Mouse (Mus musculus) CD8-positive naive resting alpha-beta T cell, adult 2 months (primary cell): ENCODE data around the gene Lrp8.

ENCODE experiments used
- DNase-seq, 2 experiments: peaks; one replicate each; pipeline ENCODE4 v3.0.0; 2022; ENCODE audit warnings: low read depth in 2 of 2, low spot score in 2 of 2

Gene Lrp8

DNA sequence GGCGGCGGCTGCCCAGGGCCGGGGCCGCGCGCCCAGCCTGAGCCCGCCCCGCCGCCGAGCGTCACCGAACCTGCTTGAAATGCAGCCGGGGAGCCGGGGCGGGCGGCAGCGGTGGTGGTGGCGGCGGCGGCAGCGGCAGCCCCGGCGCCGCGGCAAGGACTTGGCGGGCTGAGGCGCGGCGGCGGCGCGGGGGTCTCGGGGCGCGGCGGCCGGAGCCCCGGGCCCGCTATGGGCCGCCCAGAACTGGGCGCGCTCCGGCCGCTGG, at the start of gene Lrp8:
TSS of gene Lrp8 (plus strand) at position 77 of the 265 bp plus-strand sequence.
- DNase-seq, result no peak

DNA sequence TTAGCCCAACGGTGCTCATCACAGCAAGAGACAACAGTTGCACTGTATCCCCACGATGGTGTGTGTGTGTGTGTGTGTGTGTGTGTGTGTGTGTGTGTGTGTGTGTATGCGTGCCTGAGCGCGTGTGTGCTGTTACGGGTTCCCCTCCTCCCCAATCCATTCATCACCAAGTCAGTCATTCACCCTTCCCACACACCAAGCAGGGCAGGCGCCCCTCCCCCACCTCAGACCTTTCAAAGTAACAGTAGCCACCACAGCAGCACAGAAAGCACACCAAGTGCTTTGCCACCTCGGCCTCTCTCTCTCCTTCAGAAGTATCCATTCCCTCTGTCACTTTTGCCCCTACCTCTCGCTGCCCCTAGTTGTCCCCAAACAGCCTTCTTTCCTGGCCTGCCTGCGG, 45.8 kb upstream of the Lrp8 start:
- DNase-seq, result no peak

DNA sequence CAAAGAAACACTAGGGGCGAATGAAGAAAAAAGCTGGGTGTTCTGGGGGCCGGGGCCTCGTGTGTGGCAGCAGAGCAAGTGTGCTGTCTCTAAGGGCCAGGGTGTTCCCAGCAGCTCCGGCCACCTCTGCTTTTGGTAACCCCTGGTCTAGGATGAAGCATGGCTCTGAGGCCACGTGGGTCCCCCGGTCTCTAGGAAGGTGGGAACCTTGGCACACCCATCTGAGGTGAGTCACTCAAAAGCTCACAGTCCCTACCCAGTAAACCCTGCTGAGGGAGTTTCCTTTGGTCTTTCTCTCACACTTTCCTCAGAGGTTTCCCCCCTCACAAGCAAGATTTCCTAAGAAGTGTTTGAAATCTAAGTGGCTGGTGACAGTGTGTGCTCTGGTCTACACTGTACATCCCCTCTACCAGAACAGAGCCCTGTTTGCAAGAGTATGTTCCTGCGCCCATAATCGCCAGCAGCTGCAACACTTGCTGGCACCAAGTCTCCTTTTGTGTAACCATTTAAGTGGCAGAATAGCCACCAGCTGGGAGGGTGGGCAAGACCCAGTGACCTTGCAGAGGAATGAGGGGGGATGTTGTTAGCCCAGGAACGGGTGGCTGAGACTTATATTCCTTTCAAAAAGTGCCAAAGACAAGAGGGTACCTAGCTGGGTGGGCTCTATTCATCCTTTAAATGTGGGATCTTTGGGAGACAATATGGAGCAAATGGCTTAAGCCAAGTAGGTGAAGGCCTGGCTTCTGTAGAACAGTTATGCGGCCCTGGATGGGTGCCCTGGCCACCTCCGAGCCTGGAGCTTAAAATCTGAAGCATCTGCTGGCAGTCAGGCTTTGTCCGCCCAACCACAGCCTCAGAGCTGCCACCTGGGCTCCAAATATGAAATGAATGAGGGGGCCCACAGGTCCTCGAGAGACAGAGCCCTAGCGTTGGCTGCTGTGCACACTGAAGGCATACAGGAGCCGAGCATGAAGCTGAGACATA, 44.3 kb upstream of the Lrp8 start:
- no peak for DNase-seq

DNA sequence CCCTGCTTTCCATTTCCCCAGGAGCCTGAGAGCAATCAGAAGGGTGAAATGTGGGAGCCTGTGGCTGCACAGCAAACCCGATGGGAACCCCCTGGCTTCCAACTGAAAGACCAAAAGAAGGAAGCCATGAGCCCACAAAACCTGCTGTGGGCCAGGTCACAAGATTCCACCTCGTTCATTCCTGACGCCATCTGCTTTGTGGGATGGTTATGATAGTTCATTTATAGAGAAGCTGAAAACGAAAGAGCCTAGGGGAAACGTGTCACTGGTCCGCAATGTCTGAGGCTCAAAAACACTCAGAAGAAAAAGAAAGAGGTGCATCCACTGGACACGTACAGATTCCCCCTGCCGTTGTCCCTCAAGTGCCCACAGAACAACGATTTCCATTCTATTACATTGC, 43.1 kb upstream of the Lrp8 start:
- DNase-seq, result no peak

DNA sequence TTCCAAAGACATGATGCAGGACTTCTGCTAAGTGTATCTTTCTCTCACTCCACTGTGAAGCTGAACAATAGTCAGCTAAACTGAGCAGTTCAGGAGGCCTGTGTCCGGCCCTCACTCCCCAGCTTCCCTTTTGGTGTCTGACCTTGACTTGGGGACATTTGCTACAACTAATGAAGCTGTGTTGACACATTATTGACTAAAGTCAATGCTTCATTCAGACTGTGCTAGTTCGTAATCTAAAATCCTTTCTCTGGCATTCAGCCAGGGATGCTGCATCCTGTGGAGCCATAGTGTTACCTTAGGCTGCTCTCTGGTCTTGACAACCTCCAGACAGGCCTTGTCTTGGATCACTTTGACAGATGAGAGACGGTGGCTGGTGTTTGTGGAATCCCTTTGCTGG, 39.1 kb upstream of the Lrp8 start:
- DNase-seq, result no peak

DNA sequence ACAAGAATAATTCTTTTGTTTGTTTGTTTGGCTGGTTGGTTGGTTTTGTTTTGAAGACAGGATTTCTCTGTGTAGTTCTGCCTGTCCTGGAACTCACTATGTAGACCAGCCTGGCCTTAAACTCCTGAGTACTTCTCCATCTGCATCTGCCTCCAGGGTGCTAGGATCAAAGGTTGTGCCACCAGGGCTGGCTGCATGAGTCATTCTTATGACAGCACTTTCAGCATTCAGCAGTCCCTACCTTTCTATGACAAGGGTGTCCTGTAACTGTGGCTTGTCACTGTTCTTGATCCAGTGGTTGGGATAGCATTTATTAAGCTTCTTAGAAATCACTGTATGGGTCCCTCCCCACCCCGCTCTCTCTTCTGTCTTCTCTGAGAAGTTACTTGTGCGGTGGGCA, 38.5 kb upstream of the Lrp8 start:
- no peak for DNase-seq

DNA sequence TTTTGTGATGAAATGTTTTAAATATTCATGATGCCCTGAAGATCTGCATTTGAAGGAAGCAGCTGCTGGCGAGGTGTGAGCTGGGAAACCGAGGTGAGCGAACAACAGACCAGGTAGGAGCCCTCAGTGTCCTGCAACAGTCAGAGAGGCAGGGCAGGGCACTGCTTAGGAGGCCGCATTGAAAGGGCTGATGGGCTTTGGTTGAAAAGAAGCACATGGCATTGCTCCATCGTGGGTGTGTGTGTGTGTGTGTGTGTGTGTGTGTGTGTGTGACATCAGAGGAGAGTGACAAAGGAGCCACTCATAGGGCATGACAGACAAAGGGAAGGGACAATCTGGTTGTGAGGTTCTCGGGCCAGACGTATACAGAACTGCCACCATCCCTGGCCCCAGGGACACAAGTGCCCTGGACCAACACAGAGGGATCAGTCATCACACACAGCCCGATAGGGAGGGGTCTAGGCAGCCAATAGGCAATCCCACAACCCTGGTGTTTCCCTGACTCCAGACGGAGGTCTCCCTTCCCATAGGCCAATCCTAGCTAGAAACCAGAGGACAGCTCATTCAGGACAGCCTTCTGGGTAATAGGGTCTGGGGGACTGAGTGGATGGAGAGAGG, 36.8 kb upstream of the Lrp8 start:
- DNase-seq, result no peak

DNA sequence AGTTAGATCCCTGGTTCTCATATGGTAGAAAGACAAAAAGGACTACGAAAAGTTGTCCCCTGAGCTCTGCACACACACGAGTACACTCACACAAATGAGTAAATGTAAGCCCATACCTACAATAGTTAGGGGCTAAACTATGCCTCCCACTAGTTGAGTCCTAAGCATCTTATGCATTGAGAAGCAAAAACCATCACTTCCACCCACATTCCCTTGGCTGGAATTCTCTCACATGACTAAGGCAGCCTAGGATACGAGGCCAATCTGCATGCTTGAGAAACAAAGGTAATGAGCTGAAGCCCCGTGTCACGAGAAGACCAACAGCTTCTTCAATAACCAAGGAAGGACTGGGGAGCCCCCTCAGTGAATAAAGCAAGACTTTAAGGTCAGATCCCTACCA, 35.9 kb upstream of the Lrp8 start:
- no peak for DNase-seq

DNA sequence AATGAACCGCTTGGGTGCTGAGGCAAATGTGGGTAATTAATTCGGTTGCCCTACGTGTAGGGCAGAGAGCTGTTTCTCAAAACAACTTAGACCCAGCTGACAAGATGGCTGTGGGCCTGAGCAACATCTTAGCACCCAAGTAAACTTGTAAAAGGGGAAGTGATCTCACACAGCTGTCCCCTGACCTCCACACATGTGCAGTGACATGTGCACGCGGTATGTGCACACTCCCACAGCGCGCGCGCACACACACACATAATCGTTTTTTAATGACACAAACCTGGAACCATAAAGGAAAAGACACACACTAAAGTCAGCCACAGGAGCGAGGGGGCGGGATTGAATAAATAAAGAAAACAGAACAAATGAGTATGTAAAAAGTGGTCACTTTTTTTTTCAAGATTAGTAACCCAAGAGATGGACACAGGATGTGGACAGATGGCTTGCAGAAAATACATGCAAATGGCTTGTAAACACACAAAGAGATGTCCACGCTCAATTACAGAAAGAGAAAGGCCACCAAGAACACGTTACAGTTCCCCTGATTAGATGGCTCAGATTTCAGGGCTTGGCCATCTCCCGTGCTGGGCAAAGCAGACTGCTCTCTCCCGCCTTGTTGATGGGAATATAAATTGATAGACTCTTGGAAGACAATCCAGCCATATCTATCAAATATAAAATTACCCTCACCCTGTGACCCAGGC, 29.8 kb upstream of the Lrp8 start:
- no peak for DNase-seq

DNA sequence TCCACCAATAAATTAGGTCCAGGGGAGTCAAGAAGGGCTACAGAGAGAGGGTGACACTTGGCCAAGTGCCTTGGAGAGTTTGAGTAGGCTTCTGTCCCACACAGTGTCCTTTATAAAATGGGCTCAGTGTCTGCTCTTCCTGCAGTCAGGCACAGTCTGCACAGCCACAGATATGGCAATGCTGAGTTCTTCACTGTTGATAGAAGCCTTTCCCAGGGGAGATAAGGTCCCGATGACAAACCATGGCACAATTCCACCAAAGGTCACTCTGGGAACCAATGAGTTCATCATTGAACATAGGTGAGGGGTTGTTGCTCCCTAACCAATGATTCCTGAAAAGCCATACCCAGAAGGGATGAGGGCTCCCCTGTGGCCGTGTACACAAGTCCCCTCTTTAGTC, 27.2 kb upstream of the Lrp8 start:
- no peak for DNase-seq

DNA sequence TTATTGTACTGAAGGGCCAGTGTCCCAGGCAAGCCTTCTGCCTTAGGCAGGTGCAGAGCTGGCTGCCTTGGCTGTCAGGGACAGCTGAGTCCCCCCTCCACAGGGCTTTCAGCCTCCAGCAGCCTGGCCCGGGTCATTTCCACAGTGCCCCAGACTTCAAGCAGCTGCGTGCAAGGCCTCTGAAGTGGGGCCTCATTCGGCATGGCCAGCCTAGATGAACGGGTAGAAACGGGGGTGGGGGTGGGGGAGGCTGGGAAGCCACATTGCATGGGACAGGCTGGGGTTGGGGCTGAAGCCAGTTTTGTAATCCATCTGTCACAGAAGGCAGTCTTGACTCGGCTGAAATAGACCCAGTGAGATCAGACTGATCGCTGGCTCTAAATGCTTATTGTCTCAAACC, 26.4 kb upstream of the Lrp8 start:
- no peak for DNase-seq

DNA sequence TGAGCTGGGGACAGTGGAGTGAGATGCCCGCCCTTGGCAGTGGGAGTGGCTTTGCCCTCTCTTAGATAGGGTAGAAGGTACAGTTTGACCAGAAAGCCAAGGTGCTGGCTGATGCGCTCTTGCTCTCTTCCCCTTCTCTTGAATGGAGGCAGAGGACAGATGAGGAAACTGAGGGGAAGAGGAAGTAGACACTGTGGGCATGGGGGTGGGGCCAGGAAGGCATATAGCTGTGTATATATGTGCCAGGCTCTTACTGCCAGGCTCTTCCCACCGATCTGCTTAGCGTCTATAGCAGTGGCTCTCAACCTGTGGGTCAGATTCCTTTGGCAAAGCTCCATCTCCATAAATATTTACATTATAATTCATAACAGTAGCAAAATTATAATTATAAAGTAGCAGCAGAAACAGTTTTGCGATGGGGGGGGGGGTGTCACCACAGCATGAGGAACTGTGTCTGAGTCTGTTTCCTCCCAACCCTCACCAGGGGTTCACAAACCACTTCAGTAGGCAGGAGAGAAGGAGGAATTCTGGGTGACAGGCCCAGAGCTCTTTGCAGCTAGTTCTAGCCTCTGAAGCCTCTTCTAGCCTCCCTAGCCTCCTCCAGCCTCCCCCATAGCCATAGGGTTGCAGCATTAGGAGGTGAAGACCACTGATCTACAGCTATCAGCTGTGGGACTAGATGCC, 24.9 kb upstream of the Lrp8 start:
- DNase-seq, result no peak

DNA sequence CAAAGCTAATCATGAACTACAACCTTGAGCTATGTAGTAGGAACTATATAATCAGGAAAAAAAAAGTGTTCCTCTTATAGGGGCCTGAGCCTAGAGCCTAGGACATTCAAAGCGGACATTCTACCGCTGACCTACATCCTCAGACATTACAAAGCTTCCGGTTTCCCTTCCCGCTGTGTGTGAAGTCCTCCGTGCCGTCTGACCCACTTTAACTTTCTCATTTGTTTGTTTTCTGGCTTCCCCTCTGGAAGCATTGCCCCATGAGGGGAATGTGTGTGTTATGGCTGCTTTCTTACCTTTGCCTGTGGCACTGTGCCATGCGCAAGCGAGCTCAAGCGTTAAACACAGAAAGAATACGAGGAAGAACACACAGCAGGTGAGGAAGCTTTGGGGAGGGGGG, 18.5 kb upstream of the Lrp8 start:
- no peak for DNase-seq

DNA sequence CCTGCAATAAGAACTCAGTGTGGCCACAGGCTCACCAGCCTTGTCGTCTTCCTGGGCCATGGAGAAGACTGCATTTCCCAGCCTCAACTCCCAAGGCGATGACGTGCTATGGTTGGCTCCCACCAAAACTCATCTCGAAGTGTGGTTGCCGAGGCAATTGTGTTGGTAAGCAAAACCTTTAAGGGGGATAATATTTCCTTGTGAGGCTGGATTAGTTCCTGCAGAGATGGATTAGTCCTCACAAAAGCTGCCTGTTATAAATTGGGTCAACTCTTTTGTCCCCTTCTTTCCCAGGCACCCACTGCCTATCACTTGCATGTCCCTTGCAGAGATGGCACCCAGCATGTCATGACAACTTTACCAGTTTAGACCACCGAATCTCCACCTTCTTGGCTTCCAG, 13.2 kb upstream of the Lrp8 start:
- DNase-seq, result no peak

DNA sequence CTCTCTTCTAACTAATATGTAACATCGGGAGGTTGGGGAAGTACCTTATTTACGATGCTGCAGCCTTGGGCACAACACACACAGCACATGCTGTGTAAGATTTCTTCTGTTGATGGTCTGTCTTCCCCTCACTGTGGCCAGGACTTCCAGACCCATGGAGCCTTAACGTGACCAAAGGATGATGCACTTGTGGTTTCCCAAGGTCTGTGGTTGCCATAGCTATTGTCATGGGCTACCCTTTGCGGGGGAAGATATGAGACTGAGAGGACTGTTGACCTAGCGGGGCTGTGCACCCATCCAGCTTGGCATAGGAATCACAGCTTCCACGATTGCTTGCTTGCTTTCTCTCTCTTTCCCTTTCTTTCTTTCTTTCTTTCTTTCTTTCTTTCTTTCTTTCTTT, 1.3 kb upstream of the Lrp8 start:
- no peak for DNase-seq

DNA sequence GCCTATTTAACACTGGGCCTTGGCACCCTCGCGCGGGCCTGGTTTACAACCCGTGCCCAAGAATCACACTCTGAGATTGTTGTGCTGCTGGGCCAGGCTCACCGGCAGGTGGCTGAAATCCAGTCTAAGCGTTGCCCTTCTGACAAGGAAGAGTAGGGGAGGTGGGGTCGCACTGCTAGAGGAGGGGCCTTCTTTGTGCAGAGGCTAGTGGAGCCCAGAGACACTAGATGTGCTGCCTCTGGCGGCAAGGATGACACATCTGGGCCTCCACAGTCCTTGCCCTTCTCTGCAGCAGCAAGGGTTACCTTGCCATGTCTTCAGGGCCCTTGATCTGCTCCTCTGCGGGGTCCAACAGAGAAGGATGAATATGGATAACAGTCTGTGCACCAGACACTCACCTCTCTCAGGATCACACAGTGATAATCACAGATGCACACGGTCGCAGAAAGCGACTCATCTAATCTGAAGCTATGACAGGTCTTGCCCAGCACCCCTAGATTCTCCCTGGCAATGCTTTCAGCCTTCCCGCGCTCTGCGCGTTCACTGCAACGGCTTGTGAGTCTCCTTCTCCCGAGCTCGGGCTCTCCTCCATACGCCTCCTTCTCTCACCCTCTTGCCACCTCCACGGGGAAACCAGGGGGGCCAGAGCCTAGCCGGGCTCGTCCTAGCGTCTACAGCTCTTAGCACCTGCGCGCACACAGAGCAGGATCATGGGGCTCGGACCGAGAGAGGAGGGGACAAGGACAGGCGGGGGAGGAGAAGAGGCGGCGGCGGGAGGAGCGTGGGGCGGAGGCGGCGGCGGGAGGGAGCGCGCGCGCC, 486 bp upstream of the Lrp8 start:
- DNase-seq, result peak; percentile 42 to 47

DNA sequence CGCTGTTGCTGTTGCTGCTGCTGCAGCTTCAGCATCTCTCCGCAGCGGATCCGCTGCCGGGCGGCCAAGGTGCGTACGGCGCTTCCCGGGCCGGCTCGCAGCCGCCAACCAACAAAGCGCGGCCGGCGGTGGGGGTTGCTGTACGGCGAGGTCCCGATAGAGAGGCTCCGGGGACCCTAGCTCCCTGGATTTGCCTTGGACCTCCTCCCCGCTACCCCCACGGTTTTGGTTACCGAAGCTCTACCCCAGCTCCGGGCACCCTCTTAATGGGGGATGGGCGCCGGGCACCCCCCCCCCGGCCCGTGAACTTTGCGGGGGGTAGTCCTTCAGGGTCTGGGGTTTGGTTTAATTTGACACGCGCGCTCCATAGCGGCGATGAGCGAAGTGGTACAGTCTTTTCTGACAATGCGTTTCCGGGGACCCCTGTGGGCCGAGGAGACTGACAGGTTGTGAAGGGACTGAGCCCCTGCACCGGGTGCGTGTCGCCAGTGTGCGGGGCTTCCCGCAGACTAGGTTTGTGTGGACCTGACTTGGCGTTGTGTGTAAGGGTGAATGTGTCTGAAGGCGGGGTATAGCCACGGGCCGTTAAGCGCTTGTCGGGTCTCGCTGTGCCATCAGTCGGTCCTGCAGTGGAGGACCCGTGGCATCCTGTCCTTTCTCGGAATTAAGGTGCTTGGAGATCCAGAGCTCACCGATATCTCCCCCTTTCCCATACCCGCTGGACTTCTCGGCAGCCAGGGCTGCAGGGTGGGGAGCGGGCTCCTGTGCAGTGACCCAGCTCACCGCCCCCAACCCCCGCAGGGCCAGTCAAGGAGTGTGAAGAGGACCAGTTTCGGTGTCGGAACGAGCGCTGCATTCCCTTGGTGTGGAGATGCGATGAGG, 630 bp downstream of the Lrp8 start:
- DNase-seq, result peak; percentile 11 to 31

DNA sequence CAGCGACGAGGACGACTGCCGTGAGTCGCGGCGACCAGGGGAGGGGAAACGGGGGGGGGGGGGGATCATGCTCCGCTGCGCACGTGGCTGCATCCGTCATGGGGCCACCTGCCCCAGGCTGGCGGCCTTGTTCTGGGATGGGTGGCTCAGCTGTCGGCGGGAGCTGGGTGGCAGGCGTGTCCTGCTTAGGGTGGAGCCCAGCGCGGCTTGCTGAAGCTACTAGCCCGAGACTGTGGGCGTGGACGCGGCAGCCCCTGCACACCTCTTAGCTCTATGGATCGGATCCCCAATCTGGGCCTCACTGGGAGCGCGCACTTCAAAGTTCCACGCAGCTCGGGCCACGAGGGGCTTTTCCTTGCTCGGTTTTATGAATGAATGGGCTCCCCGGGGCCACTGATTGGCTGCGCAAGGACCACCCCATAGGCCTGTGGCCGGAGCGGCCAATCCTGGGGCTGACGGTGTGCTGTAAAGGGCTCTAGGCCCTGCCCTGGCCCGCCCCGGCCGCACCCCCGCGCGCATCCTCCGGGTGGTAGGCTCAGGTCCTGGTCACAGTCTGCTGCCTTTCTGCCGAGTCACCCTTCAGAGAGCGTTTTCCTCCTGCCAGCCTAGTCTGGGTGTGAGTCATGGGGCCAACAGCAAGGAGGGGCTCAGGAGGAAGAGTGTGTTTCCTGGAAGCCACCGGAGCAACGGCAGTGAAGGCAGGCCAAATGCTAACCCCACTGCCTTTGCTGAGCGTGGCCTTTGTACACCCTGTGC, 1.5 kb downstream of the Lrp8 start:
- peak; percentile 45 to 52 for DNase-seq

DNA sequence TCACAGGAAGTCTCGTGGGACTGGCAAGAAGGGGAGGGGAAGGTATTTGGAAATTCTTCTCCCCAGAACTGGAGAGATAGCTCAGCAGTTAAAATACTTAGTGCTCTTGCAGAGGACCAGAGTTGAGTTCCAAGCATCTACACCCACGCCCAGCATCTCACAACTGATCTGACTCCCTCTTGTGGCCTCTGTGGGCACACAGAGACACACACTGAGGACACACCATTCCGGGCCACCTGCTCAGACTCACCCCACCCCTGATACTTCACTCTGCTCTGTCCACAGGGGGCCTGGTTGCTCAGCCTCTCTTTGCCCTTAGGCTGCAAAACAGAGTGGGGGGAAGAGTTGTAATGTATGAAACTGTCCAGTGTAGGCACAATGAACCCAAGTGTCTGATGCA, 3.4 kb downstream of the Lrp8 start:
- no peak for DNase-seq
